Mouse (Mus musculus): ENCODE results near the gene Lzts3. TPM values are rescaled to one million over a fixed set of nuclear protein-coding genes. Genes with fewer than 3 reads are reported as not detected.
A peak's percentile ranks its signal among the peaks of the same experiment; 100 is the strongest.

The Lzts3 gene
- total RNA-seq (2014; rRNA removed) (8.0 and 11.3 TPM in 2 replicates), polyA plus RNA-seq (2012; rRNA removed) (26.9 and 30.7 TPM in 2 replicates)

- H3K36me3 ChIP-seq (ENCODE audit: control insufficient read depth, insufficient read depth, low read length) = no peaks in the 10 kb centered on the region
- peak within 1 kb of the TSS; percentile 98 for H3K4me3 ChIP-seq (ENCODE audit: insufficient read depth, low read depth, low read length)
- H3K79me2 ChIP-seq (ENCODE audit: control insufficient read depth, insufficient read depth, low read length) = peaks cover 5% of the 10 kb centered on the region; the same call in 1 of the 2 replicates
- H3K4me1 ChIP-seq (ENCODE audit: control insufficient read depth, insufficient read depth, low read length) = peaks cover 21% of the 10 kb centered on the region
- DNase-seq (ENCODE audit: extremely low read depth, low read depth, low spot score) = peak; percentile 60
- no peaks in the 10 kb centered on the region for H3K27me3 ChIP-seq (ENCODE audit: control insufficient read depth, insufficient read depth, low read length)
- TF ChIP-seq CTCF (IDR thresholded peaks at IDR 0.05; ENCODE audit: low read depth, low read length) (0 out of 2 replicates have a peak, but pooled peaks have one; percentile 1), POLR2A (IDR thresholded peaks at IDR 0.05; ENCODE audit: extremely low read depth, insufficient read depth, low read length) (peak; percentile 70)
- peak within 1 kb of the TSS; percentile 92 for H3K9ac ChIP-seq (ENCODE audit: low read depth, low read length)
- WGBS = 4% methylated on average over 40 of the region's 40 CpGs
- peak within 1 kb of the TSS; percentile 81 for H3K27ac ChIP-seq (replicated peaks; ENCODE audit: insufficient read depth, low read depth, low read length)
Measured at GRCm38 (mm10) chr2:130642684-130643369, at the start of gene Lzts3. Gene Lzts3 (minus strand): TSS chr2:130642803.

- Histone ChIP-seq H3K4me1 (ENCODE audit: control insufficient read depth, insufficient read depth, low read length) (no peaks in the 10 kb centered on the region), H3K36me3 (ENCODE audit: control insufficient read depth, insufficient read depth, low read length) (no peaks in the 10 kb centered on the region), H3K27me3 (ENCODE audit: control insufficient read depth, insufficient read depth, low read length) (no peaks in the 10 kb centered on the region), H3K79me2 (ENCODE audit: control insufficient read depth, insufficient read depth, low read length) (no peaks in the 10 kb centered on the region), H3K4me3 (ENCODE audit: insufficient read depth, low read depth, low read length) (no peak overlapping the region), H3K9ac (ENCODE audit: low read depth, low read length) (no peak overlapping the region), H3K27ac (replicated peaks; ENCODE audit: insufficient read depth, low read depth, low read length) (no peak overlapping the region)
- 56% methylated on average over 2 of the region's 2 CpGs for WGBS
- TF ChIP-seq CTCF (IDR thresholded peaks at IDR 0.05; ENCODE audit: low read depth, low read length) (no peak), POLR2A (IDR thresholded peaks at IDR 0.05; ENCODE audit: extremely low read depth, insufficient read depth, low read length) (no peak)
- no peak for DNase-seq (ENCODE audit: extremely low read depth, low read depth, low spot score)
Measured at GRCm38 (mm10) chr2:130689011-130689410, 46.4 kb upstream of the Lzts3 start.

- WGBS = 89% methylated on average over 9 of the region's 9 CpGs
- Histone ChIP-seq H3K27ac (replicated peaks; ENCODE audit: insufficient read depth, low read depth, low read length) (no peak overlapping the region), H3K4me3 (ENCODE audit: insufficient read depth, low read depth, low read length) (no peak overlapping the region), H3K4me1 (ENCODE audit: control insufficient read depth, insufficient read depth, low read length) (no peaks in the 10 kb centered on the region), H3K9ac (ENCODE audit: low read depth, low read length) (no peak overlapping the region), H3K27me3 (ENCODE audit: control insufficient read depth, insufficient read depth, low read length) (no peaks in the 10 kb centered on the region), H3K79me2 (ENCODE audit: control insufficient read depth, insufficient read depth, low read length) (no peaks in the 10 kb centered on the region), H3K36me3 (ENCODE audit: control insufficient read depth, insufficient read depth, low read length) (peaks cover 1% of the 10 kb centered on the region; the same call in 1 of the 2 replicates)
- TF ChIP-seq POLR2A (IDR thresholded peaks at IDR 0.05; ENCODE audit: extremely low read depth, insufficient read depth, low read length) = no peak
- TF ChIP-seq CTCF (IDR thresholded peaks at IDR 0.05; ENCODE audit: low read depth, low read length) = no peak
- DNase-seq (ENCODE audit: extremely low read depth, low read depth, low spot score) = no peak
Measured at GRCm38 (mm10) chr2:130685426-130685825, 42.8 kb upstream of the Lzts3 start.

GRCm38 (mm10) chr2:130681531-130681930 is 38.9 kb upstream of the Lzts3 start:
- TF ChIP-seq POLR2A (IDR thresholded peaks at IDR 0.05; ENCODE audit: extremely low read depth, insufficient read depth, low read length) = no peak
- TF ChIP-seq CTCF (IDR thresholded peaks at IDR 0.05; ENCODE audit: low read depth, low read length) = no peak
- H3K79me2 ChIP-seq (ENCODE audit: control insufficient read depth, insufficient read depth, low read length) = no peaks in the 10 kb centered on the region
- H3K4me3 ChIP-seq (ENCODE audit: insufficient read depth, low read depth, low read length) = no peak overlapping the region
- no peak overlapping the region for H3K27ac ChIP-seq (replicated peaks; ENCODE audit: insufficient read depth, low read depth, low read length)
- no peak for DNase-seq (ENCODE audit: extremely low read depth, low read depth, low spot score)
- no peaks in the 10 kb centered on the region for H3K4me1 ChIP-seq (ENCODE audit: control insufficient read depth, insufficient read depth, low read length)
- H3K27me3 ChIP-seq (ENCODE audit: control insufficient read depth, insufficient read depth, low read length) = no peaks in the 10 kb centered on the region
- WGBS = 92% methylated on average over 3 of the region's 3 CpGs
- H3K9ac ChIP-seq (ENCODE audit: low read depth, low read length) = no peak overlapping the region
- peaks cover 18% of the 10 kb centered on the region; the same call in 1 of the 2 replicates for H3K36me3 ChIP-seq (ENCODE audit: control insufficient read depth, insufficient read depth, low read length)

DNA sequence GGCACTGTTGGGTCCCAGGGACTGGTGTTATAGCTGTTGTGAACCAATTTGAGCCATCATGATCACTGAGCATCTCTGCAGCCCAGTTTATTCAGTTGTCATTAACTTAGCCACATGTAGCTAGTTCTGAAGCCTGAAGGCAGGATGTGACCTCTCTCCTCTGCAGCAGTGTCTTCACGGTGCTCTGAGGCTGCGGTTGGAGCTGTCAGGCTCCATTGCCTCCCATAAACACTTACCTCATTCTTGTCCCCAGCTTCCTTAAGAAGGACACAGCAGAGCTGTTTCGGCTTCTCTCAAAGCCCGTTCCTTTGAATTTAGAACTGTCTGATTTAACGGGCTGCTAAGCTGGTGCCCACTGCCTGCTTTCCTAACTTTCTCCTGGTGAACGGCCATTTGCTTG is 37.3 kb upstream of the Lzts3 start:
- Histone ChIP-seq H3K79me2 (ENCODE audit: control insufficient read depth, insufficient read depth, low read length) (no peaks in the 10 kb centered on the region), H3K4me3 (ENCODE audit: insufficient read depth, low read depth, low read length) (no peak overlapping the region), H3K36me3 (ENCODE audit: control insufficient read depth, insufficient read depth, low read length) (peaks cover 31% of the 10 kb centered on the region), H3K27ac (replicated peaks; ENCODE audit: insufficient read depth, low read depth, low read length) (no peak overlapping the region), H3K9ac (ENCODE audit: low read depth, low read length) (no peak overlapping the region), H3K4me1 (ENCODE audit: control insufficient read depth, insufficient read depth, low read length) (no peaks in the 10 kb centered on the region), H3K27me3 (ENCODE audit: control insufficient read depth, insufficient read depth, low read length) (no peaks in the 10 kb centered on the region)
- no peak for DNase-seq (ENCODE audit: extremely low read depth, low read depth, low spot score)
- 94% methylated on average over 6 of the region's 6 CpGs for WGBS
- TF ChIP-seq CTCF (IDR thresholded peaks at IDR 0.05; ENCODE audit: low read depth, low read length) (no peak), POLR2A (IDR thresholded peaks at IDR 0.05; ENCODE audit: extremely low read depth, insufficient read depth, low read length) (no peak)

DNA sequence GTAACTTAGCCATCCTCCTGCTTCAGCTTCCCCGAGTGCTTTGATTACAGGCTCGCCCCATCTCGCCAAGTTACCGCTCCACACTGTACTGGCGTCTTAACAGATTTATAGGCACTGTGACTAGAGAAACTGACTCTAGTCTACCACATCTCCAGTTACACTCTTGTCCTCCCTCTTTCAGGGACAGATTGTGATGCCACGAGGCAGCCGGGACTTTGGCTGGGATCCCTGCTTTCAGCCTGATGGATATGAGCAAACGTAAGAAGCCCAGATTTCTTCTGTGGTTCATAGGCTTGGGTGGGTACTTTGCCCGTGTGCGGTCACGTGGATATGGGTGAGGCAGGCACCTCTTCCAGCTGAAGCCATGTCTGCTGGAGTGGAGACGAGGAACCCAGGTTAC is 36.6 kb upstream of the Lzts3 start:
- Histone ChIP-seq H3K4me3 (ENCODE audit: insufficient read depth, low read depth, low read length) (no peak overlapping the region), H3K27ac (replicated peaks; ENCODE audit: insufficient read depth, low read depth, low read length) (no peak overlapping the region), H3K9ac (ENCODE audit: low read depth, low read length) (no peak overlapping the region), H3K27me3 (ENCODE audit: control insufficient read depth, insufficient read depth, low read length) (no peaks in the 10 kb centered on the region), H3K4me1 (ENCODE audit: control insufficient read depth, insufficient read depth, low read length) (no peaks in the 10 kb centered on the region), H3K79me2 (ENCODE audit: control insufficient read depth, insufficient read depth, low read length) (no peaks in the 10 kb centered on the region), H3K36me3 (ENCODE audit: control insufficient read depth, insufficient read depth, low read length) (peaks cover 34% of the 10 kb centered on the region)
- DNase-seq (ENCODE audit: extremely low read depth, low read depth, low spot score) = no peak
- 96% methylated on average over 12 of the region's 12 CpGs for WGBS
- TF ChIP-seq POLR2A (IDR thresholded peaks at IDR 0.05; ENCODE audit: extremely low read depth, insufficient read depth, low read length) (no peak), CTCF (IDR thresholded peaks at IDR 0.05; ENCODE audit: low read depth, low read length) (no peak)

Data from liver, adult 2 months (tissue).